Mouse (Mus musculus) ZHBTc4 (cell line): ENCODE results near the gene Gzmm.
A peak's percentile ranks its signal among the peaks of the same experiment; 100 is the strongest.

Experiments used
- DNase-seq: peaks from one replicate; pipeline ENCODE4 v3.0.0-alpha.2; 2011; ENCODE audit warnings: low read depth, low spot score

Gzmm gene

DNA sequence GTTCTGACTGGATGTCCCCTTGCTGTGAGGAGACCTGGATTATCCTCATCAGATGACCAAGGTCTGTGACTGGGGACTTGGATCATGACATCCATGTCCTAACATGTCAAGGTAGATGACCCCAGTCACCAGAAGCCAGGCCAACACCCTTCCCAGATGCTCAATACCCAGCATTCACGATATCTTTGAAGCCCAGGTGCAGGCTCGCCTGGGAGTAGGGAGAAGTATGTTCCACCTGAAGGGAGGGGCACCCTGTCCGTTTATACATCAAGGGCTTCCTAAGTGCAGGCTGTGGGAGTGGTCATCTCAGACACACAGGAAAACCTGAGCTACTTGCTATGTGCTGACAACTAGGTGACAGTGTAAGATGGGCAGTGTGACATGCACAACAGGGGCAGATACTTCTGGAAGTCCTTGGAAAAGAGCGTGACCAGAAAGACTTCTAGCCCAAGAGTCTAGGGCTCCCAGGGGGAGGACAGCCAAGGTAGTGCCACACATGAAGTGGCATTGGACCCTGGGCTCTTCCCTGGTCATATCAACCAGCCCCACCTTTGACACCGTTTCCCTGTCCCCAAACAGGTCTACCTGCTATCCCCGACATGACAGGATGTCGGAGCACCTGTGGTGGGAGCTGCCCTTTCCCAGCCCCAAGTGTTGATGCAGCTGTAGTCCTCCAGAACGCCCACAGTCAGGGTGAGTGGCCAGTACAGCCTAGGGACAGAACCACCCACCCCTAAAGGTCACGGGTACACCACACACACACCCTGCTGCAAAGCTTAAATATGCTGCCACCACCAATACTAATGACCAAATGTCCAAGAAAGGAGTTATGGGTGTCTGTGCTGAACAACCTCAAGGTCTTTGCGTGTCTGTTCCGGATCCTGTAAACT is 8.0 kb upstream of the Gzmm start:
- no peak for DNase-seq

DNA sequence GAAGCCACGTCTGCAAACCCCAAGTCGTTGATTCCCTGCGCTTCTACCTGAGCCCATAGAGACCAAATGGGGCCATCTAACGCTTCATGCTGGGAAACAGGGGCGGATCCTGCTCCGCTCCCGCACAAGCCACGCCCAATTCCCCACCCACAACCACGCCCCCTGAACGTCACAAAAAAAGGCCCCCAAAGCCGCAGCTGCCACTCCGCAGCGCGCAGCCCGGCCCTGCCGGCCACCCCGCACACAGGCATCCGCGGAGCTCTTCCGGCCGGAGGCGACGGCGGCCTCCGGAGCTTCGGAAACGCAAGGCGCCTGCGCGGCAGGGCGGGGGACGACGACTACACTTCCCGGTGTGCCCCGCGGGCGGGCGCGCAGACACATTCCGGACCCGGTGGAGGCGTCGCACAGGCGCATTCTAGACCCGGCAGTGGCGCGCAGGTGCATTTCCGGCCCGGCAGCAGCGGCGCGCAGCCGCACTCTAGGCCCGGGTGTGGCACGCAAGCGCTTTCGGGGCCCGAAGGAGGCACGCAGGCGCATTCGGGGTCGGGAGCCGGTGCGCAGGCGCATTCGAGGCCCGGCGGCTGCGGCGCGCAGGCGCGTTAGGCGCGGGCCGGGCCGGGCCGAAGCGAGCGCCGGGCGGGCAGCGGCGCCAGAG is 7.1 kb upstream of the Gzmm start, which contains the start of gene Cdc34:
Gene Cdc34 (plus strand): TSS at position 605 of the 655 bp plus-strand sequence.
- DNase-seq, result peak; percentile 100

DNA sequence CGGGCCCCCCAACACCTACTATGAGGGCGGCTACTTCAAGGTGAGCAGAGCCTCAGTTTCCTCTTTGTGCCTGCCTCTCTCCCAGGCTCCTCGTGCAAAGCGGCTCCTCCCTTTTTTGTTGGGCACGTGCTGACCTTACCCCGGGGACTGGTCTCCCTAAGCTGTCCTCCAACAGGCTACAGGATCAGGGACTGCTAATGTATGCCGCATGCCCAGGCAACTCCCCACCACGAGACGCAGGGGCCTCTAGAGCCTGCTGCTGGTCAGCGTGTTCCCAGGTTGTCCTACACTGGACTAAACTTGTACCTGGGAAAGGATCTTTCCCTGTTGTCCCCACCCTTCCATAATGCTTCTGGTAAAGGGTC is 6.3 kb upstream of the Gzmm start:
- no peak for DNase-seq

DNA sequence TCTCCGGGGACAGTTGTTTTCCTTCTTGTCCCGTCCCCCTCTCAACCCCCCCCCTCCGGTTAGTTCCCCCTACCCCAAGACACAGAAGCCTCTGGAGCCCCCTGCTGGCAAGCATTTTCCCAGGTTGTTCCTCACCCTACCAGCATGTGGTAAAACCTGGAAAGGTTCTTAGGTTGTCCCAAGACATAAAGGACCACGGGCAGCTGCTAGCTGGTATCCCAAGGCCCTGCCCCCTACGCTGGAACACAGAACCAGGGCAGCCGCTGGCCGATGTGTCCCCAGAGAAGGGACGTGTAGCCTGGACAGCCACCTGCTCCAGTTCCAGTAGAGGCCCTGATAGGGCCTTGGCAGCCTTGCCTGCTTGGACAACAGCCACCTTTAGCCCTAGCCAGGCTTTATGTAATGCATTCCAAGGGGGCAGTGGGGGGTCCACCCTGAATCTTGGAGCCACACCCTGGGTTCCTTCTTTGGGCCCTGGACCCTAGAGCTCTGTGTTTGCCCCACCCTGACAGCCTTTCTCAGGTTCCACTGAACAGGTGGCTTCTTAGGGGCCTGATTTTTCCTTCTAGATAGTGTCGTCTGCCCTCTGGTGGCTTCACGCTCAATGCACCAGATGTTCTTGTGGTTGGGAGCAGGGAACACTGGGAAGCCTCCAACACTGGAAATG is 5.8 kb upstream of the Gzmm start:
- DNase-seq, result peak; percentile 91

DNA sequence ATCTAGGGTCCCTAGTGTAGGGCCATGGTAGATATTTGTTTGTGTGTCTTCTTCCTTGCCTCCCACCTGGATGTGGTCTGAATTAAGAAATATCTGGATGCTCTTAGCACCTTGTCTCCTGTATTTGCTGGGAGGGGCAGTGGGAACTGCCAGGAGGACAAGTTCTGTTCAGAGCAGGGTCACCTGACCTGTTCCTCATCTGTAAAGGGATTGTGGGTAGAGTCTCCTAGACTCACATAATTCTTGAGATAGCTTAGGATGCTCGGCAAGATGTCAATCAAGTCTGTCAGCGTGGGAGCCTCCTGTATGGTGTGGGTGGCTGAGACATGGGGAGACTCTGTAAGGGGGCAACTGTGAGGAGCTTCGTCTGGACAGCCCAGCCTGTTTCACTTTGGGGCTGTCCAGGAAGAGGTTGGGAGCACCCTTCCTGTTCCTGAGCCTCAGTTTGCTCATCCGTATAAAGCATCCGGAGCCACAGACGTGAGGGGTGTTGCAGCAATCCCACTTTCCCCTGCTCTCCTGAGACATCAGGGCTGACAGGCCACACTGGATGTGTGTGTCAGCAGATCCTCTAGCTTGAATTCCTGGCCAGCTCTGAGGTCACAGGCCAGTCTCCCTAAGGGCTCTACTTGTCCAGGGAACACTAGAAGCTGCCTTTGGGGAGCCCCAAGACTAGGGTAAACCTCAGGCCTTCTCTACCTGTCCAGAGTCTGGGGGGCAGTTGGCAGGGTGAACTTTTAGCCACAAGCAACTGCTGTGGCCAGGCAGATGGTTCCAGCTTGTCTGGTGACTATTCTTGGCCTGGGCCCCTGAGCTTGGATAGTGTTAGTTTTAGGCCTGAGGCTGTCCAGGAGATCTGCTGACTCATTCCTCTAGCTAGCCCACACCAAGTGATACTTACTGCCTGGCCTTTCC is 4.8 kb upstream of the Gzmm start:
- DNase-seq, result no peak

DNA sequence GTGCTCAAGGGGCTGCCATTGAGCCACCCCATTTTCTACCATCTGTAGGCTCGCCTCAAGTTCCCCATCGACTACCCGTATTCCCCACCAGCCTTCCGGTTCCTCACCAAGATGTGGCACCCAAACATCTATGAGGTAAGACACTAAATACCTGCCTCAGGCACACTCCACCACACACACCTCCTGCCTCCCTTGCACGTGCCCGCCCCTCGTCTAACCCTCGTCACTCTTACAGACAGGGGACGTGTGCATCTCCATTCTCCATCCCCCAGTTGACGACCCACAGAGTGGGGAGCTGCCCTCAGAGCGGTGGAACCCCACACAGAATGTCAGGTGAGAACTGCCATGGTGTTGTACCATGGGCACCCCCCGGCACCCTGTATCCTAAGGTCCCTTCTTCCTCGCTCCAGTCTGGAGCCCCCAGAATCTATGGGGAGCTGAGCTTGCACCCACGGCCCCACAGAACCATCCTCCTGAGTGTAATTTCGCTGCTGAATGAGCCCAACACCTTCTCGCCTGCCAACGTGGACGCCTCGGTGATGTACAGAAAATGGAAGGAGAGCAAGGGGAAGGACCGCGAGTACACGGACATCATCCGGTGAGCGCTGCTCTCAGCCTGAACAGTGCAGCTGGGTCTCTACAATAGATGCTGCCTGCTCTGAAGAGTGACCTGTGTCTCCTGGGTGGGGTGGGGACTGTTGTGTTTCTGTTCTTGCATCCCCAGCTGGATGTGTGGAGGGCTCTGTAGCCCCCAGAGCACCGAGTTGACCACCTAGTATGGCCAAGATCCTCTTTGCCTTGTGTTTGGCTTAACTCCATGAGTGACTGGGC is 3.8 kb upstream of the Gzmm start:
- no peak for DNase-seq

DNA sequence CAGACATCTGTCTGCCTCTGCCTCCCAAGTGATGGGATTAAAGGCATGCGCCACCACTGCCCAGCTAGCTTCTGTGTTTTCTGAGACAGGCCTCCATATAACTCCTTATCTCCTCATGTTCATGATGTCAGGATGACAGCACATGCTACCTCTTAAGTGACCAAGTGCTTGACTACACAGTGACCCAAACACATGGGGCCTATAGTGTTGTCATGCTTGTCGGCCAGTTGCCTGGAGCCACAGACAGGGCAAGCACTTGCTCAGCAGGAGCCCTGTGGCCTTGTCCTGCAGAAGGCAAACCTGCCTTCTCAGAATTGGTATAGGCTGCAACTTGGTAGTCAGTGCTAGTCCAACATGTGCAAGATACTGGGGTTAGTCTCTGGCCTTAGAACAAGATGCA is 2.6 kb upstream of the Gzmm start:
- DNase-seq, result no peak

DNA sequence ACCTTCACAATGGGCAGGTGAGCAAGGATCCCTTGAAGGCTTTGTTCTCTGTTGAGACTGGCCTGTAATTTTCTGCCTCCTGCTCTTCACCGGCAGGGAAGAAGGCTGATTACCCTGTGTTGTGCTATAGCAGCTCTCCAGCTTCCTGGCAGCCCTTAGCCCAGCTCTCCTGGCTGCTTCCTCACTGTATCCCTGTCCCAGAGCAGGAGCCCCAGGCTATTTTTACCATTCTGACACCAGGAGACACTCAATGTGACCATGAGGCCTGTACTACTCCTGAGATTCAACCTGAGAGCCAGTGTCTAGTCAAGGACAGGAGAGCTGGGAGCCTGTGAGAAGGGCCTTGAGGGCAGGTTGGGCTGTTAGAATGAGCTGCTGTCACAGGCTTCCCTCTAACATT is 2.1 kb upstream of the Gzmm start:
- no peak for DNase-seq

DNA sequence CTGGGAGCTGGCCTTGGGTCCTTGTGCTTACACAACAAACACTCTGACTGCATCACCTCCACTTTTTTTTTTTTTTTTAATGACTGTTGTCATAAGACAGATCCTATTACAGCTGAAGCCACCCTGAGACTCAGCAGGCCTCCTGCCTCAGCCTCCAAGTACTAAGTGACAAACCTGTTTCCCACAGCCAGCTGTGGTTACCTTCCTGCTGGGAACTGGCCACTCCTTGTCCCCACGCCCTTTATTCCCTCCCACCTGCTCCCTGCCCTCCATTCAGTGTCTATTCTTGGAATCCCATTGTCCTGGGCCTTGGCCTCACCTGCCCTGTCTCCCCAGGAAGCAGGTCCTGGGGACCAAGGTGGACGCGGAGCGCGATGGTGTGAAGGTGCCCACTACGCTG is 1.3 kb upstream of the Gzmm start:
- peak; percentile 46 for DNase-seq

DNA sequence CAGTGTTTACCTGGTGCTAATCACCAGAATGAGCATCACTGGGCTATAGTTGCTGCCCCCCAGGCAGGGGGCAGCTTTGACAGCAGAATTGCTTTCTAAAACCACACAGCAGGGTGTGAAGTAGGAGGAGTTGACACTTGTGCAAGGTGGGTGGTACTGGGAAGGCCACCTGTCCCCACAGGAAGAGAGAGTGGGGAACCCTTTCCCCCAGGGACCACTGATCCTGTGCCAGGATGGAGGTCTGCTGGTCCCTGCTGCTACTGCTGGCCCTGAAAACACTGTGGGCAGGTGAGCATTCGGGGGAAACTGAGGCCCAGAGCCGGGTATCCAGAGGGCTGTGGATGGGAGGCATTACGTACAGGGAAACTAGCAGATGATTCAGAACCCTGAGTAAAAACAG is 358 bp downstream of the Gzmm start:
- DNase-seq, result no peak

DNA sequence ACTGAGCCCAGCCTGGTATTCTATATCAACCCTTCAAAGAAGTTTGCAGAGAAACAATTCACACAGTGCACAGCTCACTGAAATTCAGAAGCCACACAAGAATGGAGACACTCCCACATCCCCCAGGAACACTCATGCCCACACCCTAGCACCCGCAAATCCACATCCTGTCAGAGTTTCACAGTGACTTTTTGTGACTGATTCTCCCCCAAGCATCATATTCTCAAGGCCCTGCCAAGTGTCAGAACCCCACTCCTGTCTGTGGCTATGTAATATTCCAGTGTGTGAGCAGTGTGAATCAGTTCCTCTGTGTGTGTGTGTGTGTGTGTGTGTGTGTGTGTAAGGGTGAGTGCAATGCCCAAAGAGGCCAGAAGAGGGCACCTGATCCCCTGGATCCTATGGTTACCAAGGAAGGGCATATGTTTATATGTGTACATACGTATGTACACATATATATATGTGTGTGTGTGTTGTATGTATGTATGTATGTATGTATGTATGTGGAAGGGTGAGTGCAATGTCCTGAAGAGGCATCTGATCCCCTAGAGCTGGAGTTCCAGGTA is 3.2 kb downstream of the Gzmm start:
- DNase-seq, result peak; percentile 74

DNA sequence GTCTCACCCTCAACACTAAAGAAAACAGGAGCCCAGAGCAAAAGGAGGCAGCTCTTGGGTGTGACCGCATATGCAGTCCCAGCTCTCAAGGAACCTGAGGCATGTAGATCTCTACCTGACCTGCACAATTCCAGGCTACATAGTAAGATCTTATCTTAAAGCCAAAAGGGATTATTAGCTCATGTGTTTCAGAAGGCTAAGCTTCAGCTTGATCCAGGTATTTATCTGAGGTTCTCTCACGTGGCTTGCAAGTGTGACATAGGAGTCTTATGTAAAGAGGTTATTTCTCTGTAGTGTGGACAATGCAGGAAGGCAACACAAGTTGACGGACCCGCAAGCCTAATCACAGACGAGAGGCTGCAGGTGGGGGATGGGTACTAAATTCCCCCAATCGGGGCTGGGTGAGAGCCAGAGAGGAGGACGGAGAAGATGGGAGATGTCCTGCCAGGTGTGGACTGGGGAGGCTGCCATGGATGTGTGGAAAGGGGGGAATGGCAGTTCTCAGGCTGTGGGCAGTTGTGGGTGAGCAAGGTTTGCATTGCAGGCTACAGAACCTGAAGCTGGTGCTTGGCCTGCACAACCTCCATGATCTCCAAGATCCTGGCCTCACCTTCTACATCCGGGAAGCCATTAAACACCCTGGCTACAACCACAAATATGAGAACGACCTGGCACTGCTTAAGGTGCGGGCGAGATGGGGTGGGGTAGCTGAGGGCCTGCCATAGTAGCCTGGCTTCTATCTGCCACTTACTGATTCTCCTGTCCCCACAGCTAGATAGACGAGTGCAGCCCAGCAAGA is 5.0 kb downstream of the Gzmm start:
- no peak for DNase-seq

DNA sequence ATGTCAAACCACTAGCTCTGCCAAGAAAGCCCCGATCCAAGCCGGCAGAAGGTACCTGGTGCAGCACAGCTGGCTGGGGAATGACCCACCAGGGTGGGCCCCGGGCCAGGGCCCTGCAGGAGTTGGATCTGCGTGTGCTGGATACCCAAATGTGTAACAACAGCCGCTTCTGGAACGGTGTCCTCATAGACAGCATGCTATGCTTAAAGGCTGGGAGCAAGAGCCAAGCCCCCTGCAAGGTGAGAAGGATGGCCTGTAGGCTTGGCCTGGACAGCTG is 5.5 kb downstream of the Gzmm start:
- no peak for DNase-seq

DNA sequence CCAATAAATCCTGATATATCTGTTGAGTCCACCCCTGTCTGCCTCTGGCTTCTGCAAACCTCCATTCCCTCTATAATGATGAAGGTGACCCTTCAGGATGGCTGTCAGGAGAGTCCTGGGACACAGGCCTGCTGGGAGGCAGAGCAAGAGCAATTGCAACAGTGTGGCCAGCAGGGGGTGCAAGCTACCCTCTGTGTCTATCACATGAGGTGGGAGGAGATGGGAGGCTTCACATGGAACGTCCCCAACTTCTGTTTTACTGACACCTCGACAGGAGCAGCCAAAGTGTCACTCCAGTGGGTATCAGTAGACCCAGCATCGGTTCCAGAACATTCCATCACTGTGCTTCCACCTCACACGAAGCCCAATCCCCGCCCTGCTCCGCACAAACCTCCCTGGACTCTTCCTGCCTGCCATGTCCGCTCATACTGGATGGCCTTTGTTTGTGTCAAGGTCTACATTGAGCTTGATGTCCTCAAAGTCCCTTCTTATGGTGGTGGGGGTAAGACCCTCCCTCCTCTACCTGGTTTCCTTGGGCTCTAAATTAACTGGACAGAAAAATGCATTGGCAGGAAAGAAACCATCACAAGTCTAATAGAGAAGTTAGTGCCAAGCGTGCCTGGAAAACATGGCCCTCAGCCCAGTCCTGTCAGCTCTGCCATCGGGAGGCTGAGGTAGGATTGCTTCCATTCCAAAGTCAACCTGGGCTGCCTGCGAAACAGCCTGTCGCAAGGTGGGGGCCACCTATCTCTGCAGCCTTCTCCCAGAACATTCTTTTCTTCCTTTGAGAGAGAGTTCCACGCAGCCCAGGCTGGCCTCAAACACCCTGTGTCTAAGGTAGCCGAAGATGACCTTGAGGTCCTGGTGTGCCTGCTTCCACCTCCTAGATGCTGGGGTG is 6.7 kb downstream of the Gzmm start:
- peak; percentile 89 for DNase-seq

DNA sequence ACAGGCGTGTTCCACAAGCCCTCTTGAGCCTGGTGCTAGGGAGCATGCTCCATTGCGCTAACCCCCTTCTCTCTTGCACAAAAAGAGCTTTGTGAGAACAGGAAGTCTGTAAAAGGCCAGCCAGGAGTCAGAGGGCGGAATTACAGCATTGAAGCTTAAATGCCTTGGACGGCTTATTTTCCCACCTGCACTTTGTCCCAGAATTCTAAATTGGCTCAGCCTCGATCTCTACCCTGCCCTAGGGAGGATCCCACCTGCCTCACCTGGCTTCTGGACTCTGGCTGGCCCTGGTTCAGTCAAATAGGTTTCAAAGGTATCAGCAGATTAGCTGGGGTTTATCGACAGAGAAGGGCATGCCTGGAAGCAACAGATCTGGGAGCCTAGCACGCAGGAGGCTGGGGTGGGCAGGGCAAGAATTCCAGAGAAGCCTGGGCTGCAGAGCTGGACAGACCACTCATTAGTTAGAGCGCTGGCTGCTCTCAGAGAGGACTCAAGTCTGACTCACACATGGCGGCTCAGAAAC is 7.4 kb downstream of the Gzmm start:
- DNase-seq, result no peak

DNA sequence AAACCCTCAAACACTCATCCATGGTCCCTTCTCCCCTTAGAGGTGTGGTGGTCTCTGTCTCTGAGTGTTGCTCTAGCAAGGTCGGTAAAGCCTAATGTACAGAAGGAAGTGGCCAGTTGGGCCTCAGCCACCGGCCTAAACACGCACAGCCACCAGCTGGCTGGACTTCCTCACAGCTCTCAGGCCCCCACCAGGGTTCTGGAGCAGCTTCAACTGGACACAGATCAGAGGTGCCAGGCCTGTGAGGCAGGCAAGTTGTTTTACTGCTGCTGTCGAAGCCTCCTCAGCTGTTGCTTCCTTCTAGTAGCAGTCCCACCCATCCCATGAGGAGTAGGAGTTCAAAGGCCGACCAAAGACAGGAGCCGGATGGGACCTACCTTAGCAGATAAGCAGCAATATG is 9.1 kb downstream of the Gzmm start:
- no peak for DNase-seq

DNA sequence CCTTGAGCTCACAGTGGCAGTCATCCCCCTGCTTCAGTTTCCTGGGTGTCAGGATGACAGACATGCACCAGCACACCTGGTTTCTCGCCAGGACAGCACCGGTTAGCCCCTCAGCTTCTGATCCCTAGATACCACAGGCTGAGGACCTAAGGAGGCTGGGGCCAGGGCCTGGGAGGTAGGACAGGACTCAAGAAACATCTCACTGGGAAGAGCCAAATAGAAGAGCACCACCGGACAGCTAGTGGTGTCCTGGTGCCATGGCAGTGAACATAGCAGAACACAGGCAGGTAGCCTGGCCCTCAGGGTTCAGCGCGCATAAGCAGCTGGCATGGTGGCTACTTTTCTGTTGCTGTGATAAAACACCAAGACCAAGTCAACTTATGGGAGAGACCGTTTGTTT is 9.6 kb downstream of the Gzmm start:
- DNase-seq, result no peak

DNA sequence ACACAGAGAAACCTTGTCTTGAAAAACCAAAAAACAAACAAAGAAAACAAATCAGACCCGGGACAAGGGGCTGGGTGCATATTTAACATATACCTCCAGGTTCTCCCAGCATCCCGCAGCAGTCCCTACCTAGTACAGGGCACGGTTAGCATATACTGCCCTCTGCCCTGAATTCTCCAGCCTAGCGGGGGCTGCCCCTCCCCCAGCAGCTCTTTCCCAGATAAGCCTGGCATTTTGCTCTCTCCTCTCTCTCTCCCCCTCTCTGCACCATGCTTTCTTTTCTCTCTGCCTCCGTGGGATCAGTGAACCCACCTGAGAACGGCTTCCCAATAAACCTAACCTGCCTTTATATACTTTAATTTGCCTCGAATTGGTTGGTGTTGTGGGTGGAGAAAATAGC is 11.9 kb downstream of the Gzmm start:
- no peak for DNase-seq
